Mouse (Mus musculus) stomach, embryonic 16.5 days (tissue): ENCODE data around the gene Hfe2. TPM values are rescaled to one million over a fixed set of nuclear protein-coding genes. Genes with fewer than 3 reads are reported as not detected.
"Not testable (repeated sequence)": the region's sequence is repeated elsewhere in the genome, so short reads cannot be mapped to it uniquely, and the experiment has no call there.

Experiments
- ATAC-seq: fragments of 200-750 bp; cut with Nextera tagmentation; 2 replicates; pipeline ENCODE4 v1.8.0; 2017; ENCODE audit warnings: moderate number of reproducible peaks, moderate TSS enrichment; ENCODE audit not compliant: insufficient read depth, low FRiP score
- H3K27ac ChIP-seq: fragments of 300-500 bp; sonication (generic); 2 replicates; pipeline ENCODE4 v1.5.1; 2014; ENCODE audit warnings: low read length
- H3K27me3 ChIP-seq: fragments of 300-500 bp; sonication (generic); 2 replicates; pipeline ENCODE4 v1.6.1; 2014; ENCODE audit warnings: low read length, control low read depth, mixed read lengths; ENCODE audit not compliant: control insufficient read depth, insufficient read depth
- H3K36me3 ChIP-seq: fragments of 300-500 bp; sonication (generic); 2 replicates; pipeline ENCODE4 v1.6.1; 2014; ENCODE audit warnings: low read length; ENCODE audit not compliant: control insufficient read depth, insufficient read depth
- H3K4me1 ChIP-seq: fragments of 300-500 bp; sonication (generic); 2 replicates; pipeline ENCODE4 v1.6.1; 2014; ENCODE audit warnings: low read length, control low read depth, mixed read lengths; ENCODE audit not compliant: control insufficient read depth, insufficient read depth
- H3K4me2 ChIP-seq: fragments of 300-500 bp; sonication (generic); 2 replicates; pipeline ENCODE4 v1.6.1; 2014; ENCODE audit warnings: low read depth, low read length, mixed read lengths
- H3K4me3 ChIP-seq: fragments of 300-500 bp; sonication (generic); replicated peaks from 2 replicates; pipeline ENCODE4 v1.5.1; 2014; ENCODE audit warnings: mild to moderate bottlenecking, low read length
- H3K9ac ChIP-seq: fragments of 300-500 bp; sonication (generic); 2 replicates; pipeline ENCODE4 v1.6.1; 2014; ENCODE audit warnings: low read length
- H3K9me3 ChIP-seq: fragments of 300-500 bp; sonication (generic); replicated peaks from 2 replicates; pipeline ENCODE4 v1.6.1; 2016; ENCODE audit warnings: low read length, control low read depth; ENCODE audit not compliant: control insufficient read depth
- WGBS: fragments of 180-500 bp; shearing (Covaris S2); extraction: QIAGEN DNeasy Blood & Tissue Kit; methylation state at CpG from one replicate; pipeline ENCODE4 v1.1.7; 2014; 5-methylcytosine and 5-hydroxymethylcytosine counted together
- polyA plus RNA-seq: library from polyadenylated mRNA; unstranded; fragments of >200 nt; fragmentation: Nextera tagmentation; extraction: Ambion mirVana; gene quantifications from 2 replicates; pipeline ENCODE4 v1.2.1, GENCODE M21; 2015

Hfe2 gene
- polyA plus RNA-seq, 1 experiment from 2014 or later: 3.8 TPM

- H3K4me2 ChIP-seq: no peak overlapping the region
- 0 out of 2 replicates have a peak, but pooled peaks cover 5% of the 10 kb centered on the region for H3K27me3 ChIP-seq
- 0 out of 2 replicates have a peak, but pooled peaks cover 6% of the 10 kb centered on the region for H3K4me1 ChIP-seq
- no peaks in the 10 kb centered on the region for H3K9me3 ChIP-seq
- no peak overlapping the region for H3K4me3 ChIP-seq
- 75% methylated on average over 4 of the region's 4 CpGs for WGBS
- no peak overlapping the region for H3K9ac ChIP-seq
- no peak overlapping the region for H3K27ac ChIP-seq
- H3K36me3 ChIP-seq: no peaks in the 10 kb centered on the region
- no peak for ATAC-seq
Observed at GRCm38 (mm10) chr3:96484921-96485320, 40.1 kb upstream of the Hfe2 start.

GRCm38 (mm10) chr3:96485361-96485760, 39.6 kb upstream of the Hfe2 start:
- Histone ChIP-seq H3K27me3 (0 out of 2 replicates have a peak, but pooled peaks cover 5% of the 10 kb centered on the region), H3K36me3 (no peaks in the 10 kb centered on the region), H3K9me3 (no peaks in the 10 kb centered on the region), H3K4me2 (no peak overlapping the region), H3K9ac (no peak overlapping the region), H3K4me1 (0 out of 2 replicates have a peak, but pooled peaks cover 6% of the 10 kb centered on the region), H3K27ac (no peak overlapping the region), H3K4me3 (no peak overlapping the region)
- ATAC-seq: no peak
- WGBS: 76% methylated on average over 2 of the region's 2 CpGs

GRCm38 (mm10) chr3:96486064-96486827, 38.7 kb upstream of the Hfe2 start:
- ATAC-seq: peak; percentile 57
- not testable (repeated sequence) for H3K9ac ChIP-seq, H3K4me1 ChIP-seq, H3K27me3 ChIP-seq, H3K4me3 ChIP-seq, H3K36me3 ChIP-seq, H3K4me2 ChIP-seq, H3K27ac ChIP-seq, H3K9me3 ChIP-seq
- 13% methylated on average over 4 of the region's 34 CpGs for WGBS

GRCm38 (mm10) chr3:96486828-96487559, 38.0 kb upstream of the Hfe2 start:
- H3K27me3 ChIP-seq: not testable (repeated sequence)

GRCm38 (mm10) chr3:96487596-96488289, 37.2 kb upstream of the Hfe2 start:
- peak overlapping the region; percentile 64 for H3K9ac ChIP-seq
- no peaks in the 10 kb centered on the region for H3K27me3 ChIP-seq
- peak overlapping the region; percentile 93 for H3K27ac ChIP-seq
- ATAC-seq: no peak
- H3K4me1 ChIP-seq: 0 out of 2 replicates have a peak, but pooled peaks cover 6% of the 10 kb centered on the region
- peak overlapping the region; percentile 44 for H3K4me3 ChIP-seq
- H3K9me3 ChIP-seq: no peaks in the 10 kb centered on the region
- peak overlapping the region; percentile 59 for H3K4me2 ChIP-seq
- WGBS: 4% methylated on average over 26 of the region's 26 CpGs
- no peaks in the 10 kb centered on the region for H3K36me3 ChIP-seq

More at GRCm38 (mm10) chr3:96486828-96487559, 38.0 kb upstream of the Hfe2 start:
- not testable (repeated sequence) for H3K36me3 ChIP-seq, H3K9ac ChIP-seq, H3K4me1 ChIP-seq, H3K9me3 ChIP-seq
- WGBS: 13% methylated on average over 5 of the region's 38 CpGs
- peak; percentile 82 for ATAC-seq
- Histone ChIP-seq H3K4me2 (peak overlapping the region; percentile 59), H3K27ac (peak overlapping the region; percentile 17; the same call in 1 of the 2 replicates), H3K4me3 (peak overlapping the region; percentile 44)

GRCm38 (mm10) chr3:96488290-96488906, 36.6 kb upstream of the Hfe2 start:
- H3K9ac ChIP-seq: peak overlapping the region; percentile 64
- H3K36me3 ChIP-seq, H3K27me3 ChIP-seq, H3K4me1 ChIP-seq, H3K9me3 ChIP-seq: not testable (repeated sequence)
- WGBS: 0% methylated on average over 1 of the region's 55 CpGs
- H3K4me3 ChIP-seq: peak overlapping the region; percentile 44
- peak overlapping the region; percentile 59 for H3K4me2 ChIP-seq
- H3K27ac ChIP-seq: peak overlapping the region; percentile 93
- ATAC-seq: peak; percentile 85

GRCm38 (mm10) chr3:96488907-96489629, 35.9 kb upstream of the Hfe2 start:
- not testable (repeated sequence) for H3K27me3 ChIP-seq, H3K9ac ChIP-seq, H3K4me2 ChIP-seq, H3K36me3 ChIP-seq, H3K4me1 ChIP-seq, H3K4me3 ChIP-seq, H3K9me3 ChIP-seq
- under 1% methylated on average over 8 of the region's 31 CpGs for WGBS
- H3K27ac ChIP-seq: 0 out of 2 replicates have a peak overlapping the region, but pooled peaks have one; percentile 74
- ATAC-seq: peak; percentile 70

- peak overlapping the region; percentile 55; the same call in 1 of the 2 replicates for H3K27ac ChIP-seq
- not testable (repeated sequence) for H3K27me3 ChIP-seq, H3K9me3 ChIP-seq, H3K36me3 ChIP-seq, ATAC-seq, H3K4me3 ChIP-seq, H3K4me2 ChIP-seq, H3K4me1 ChIP-seq, H3K9ac ChIP-seq
- whole genome bisulfite sequencing: 49% methylated on average over 5 of the region's 8 CpGs
Observed at GRCm38 (mm10) chr3:96489636-96490035, 35.3 kb upstream of the Hfe2 start.
